Mouse (Mus musculus) liver (tissue): ENCODE measurements around the gene Nrbp1.

Source experiments
- DNase-seq: peaks from one replicate; pipeline ENCODE4 v3.0.0-alpha.2; 2020; ENCODE audit warnings: mixed read lengths

Gene Nrbp1

GRCm38 (mm10) chr5:31273018-31273417, 32.4 kb downstream of the Nrbp1 start:
- DNase-seq = no peak

GRCm38 (mm10) chr5:31279245-31279988, 38.8 kb downstream of the Nrbp1 start:
- no peak for DNase-seq

GRCm38 (mm10) chr5:31288225-31288624, 47.6 kb downstream of the Nrbp1 start:
- DNase-seq = no peak

GRCm38 (mm10) chr5:31288655-31289054, 48.0 kb downstream of the Nrbp1 start:
- DNase-seq = no peak

- DNase-seq = no peak
Measured at GRCm38 (mm10) chr5:31289626-31290230, 49.1 kb downstream of the Nrbp1 start.

DNA sequence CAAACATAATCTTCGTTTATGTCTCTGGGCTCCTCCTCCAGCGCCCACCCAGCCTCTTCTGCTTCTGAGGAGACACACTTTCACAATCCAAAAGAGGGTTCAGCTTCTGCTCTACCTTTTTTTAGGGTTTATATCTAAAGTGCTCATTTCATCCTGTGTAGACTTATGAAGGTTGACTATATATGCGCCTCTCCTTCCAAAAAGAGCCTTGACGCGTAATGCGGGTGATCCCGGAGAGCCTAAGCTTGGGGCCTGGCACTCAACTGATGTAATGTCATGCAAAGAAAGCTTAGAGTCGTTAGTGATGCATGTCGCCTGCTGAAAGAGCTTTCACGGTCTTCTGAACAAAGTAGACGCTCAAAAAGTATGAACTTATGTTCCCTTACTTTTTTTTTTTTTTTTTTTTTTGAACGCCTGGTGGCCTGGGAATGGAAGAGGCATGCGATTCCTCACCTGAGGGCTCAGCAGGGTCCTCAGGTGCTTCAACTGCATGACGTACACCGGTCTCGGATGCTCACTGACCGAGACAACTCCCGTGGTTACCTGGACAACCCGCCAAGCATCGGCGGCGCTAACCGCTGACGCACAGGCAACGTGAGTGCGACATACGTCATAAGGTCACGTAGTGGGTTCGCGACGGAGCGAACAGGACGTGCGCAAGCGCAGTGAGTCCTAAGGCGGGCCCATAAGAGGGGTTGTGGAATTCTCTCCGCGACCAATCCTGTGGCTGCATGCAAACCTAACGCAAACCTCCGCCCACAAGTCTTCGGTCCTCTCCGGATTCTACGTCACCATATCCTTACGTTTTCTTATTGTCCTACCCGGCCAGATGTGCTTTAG, 50.1 kb downstream of the Nrbp1 start, which contains the start of gene Ift172:
Gene Ift172, minus strand, starts transcription at position 596 of the 840 bp plus-strand sequence.
- DNase-seq = peak; percentile 96

GRCm38 (mm10) chr5:31291361-31291688, 50.7 kb downstream of the Nrbp1 start:
- DNase-seq = no peak

DNA sequence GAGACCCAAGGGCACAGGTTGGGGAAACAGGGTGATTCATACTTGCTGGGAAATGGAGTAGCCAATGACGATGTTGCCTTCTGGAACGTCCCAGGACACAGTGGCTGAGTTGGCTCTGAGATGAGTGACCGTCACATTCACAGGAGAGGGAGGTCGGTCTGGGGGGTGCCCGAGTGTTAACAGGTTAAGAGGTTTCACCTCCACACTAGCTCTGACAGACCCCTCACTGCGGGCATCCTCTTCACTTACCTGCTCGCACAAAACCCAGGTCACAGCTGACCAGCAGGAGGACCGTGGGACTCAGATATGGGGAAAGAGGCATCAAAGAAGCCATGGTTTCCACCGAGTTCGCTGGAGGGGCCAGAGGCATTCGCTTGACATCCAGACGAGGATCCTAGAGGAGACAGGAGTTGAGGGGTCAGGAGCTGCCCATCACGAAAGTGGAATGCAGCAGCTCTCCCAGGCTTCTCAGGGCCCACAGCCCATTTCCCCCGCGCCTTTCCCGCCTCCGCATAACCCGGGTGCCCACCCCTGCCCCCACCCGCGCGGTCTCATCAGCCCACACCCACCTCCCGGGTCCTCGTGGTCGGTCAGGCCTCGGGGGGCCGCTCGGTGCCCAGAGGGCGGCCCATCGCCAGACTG, 54.4 kb downstream of the Nrbp1 start:
- peak; percentile 8 for DNase-seq

DNA sequence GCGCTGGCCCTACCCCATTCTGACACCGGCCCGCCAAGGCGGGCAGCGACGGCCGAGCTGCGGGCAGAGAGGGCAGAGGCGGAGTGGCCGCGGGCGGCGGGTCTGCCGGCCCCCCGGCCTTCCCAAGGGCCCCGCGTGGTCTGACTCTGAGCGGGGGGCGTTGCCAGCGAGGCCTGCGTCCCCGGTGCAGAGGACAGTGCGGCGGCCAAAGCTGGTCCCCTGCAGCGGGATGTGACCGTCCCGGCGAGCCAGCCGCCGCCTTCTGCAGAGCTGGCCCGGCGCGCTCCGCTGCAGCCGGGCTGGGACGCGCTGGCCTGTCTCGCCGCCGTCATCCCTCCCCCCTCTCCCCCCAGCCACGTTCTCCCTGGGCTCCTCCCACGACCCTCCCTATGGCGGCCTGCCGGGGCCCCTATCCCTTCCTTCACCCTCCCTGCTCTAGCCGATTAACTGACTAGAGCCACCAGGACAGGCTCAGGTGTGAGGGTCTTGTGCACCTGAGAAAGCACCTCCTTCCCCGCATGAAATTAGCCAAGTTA, 55.0 kb downstream of the Nrbp1 start, which contains the start of gene Fndc4:
Gene Fndc4, minus strand, starts transcription at position 475 of the 536 bp plus-strand sequence.
- DNase-seq = peak; percentile 44

- peak; percentile 12 for DNase-seq
Measured at GRCm38 (mm10) chr5:31297047-31297757, 56.5 kb downstream of the Nrbp1 start, which contains the start of gene Gckr. Gckr (plus strand) TSS chr5:31297443.

- no peak for DNase-seq
Measured at GRCm38 (mm10) chr5:31297981-31298380, 57.3 kb downstream of the Nrbp1 start.

DNA sequence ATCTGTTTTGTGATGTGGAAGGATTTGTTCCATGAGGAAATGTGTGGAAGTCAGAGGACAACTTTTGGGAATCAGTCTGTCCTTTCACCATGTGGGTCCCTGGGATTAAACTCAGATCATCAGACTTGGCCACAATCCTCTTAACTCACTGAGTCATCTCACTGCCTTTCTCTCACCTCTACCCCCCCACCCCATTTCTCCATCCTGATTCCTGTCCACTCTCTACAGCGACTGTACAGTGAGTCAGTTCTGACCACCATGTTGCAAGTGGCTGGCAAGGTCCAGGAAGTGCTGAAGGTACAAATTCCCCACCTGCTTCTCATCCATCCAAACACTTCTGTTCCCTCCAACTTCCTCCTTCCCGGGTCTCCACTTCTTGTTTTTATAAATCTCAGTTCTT, 57.8 kb downstream of the Nrbp1 start:
- no peak for DNase-seq
